10 mouse cellular contexts compared by ENCODE assay signal in genomic region chr16:41551851-41552262, GRCm38 (mm10).
DNase-seq lines count a peak whose midpoint lies in the region; ATAC-seq and TF ChIP-seq lines count a peak whose summit lies in the region.
"Had no signal": no experiment of that assay in that cellular context is flagged by ENCODE, and none has a peak within 500 bp of the region (broad histone marks: within the 10 kb centered on the region; RNA-seq: fewer than 3 reads in every experiment).

No protein-coding gene starts in this region.

- peak overlapping the region; percentile 58 for H3K27ac ChIP-seq in left cerebral cortex, adult 2 months
- H3K27ac ChIP-seq in forebrain, embryonic 14.5 days (ENCODE audit: low read depth, low read length), result 0 out of 2 replicates have a peak overlapping the region, but pooled peaks have one; percentile 10
- peak overlapping the region; percentile 70 for H3K27ac ChIP-seq in neural tube, embryonic 13.5 days (replicated peaks)

- peak; percentile 91 for ATAC-seq in forebrain, embryonic 14.5 days
- peak; percentile 94 for ATAC-seq in neural tube, embryonic 13.5 days (ENCODE audit: low read depth)

- H3K4me3 ChIP-seq in left cerebral cortex, adult 2 months, result no peak overlapping the region
- no peak overlapping the region for H3K4me3 ChIP-seq in forebrain, embryonic 14.5 days (ENCODE audit: low read depth, low read length)
- no peak overlapping the region for H3K4me3 ChIP-seq in neural tube, embryonic 13.5 days
- H3K4me3 ChIP-seq: megakaryocyte, embryonic 14.5 days had no signal

- intact Hi-C loops in left cerebral cortex, adult 2 months (cut with DNase I), result no loop called here
- intact Hi-C loops in left cerebral cortex, postnatal 36 days (cut with DNase I), result no loop called here

- no peak overlapping the region for H3K9ac ChIP-seq in forebrain, embryonic 14.5 days (ENCODE audit: low read length)
- H3K9ac ChIP-seq in neural tube, embryonic 13.5 days, result no peak overlapping the region

- H3K4me1 ChIP-seq in forebrain, embryonic 14.5 days (ENCODE audit: control insufficient read depth, insufficient read depth, low read length), result peaks cover 15% of the 10 kb centered on the region
- H3K4me1 ChIP-seq in neural tube, embryonic 13.5 days (replicated peaks), result peaks cover 23% of the 10 kb centered on the region
- H3K4me1 ChIP-seq: megakaryocyte, embryonic 14.5 days had no signal

- no peaks in the 10 kb centered on the region for H3K36me3 ChIP-seq in forebrain, embryonic 14.5 days (ENCODE audit: control insufficient read depth, insufficient read depth, low read length)
- H3K36me3 ChIP-seq in neural tube, embryonic 13.5 days, result no peaks in the 10 kb centered on the region

- H3K9me3 ChIP-seq in forebrain, embryonic 14.5 days (replicated peaks; ENCODE audit: control insufficient read depth, low read length), result no peaks in the 10 kb centered on the region
- H3K9me3 ChIP-seq in neural tube, embryonic 13.5 days, result no peaks in the 10 kb centered on the region
- H3K9me3 ChIP-seq: megakaryocyte, embryonic 14.5 days had no signal

- H3K27me3 ChIP-seq in forebrain, embryonic 14.5 days (replicated peaks; ENCODE audit: control insufficient read depth, insufficient read depth, low read length), result no peaks in the 10 kb centered on the region
- H3K27me3 ChIP-seq in neural tube, embryonic 13.5 days, result no peaks in the 10 kb centered on the region
- H3K27me3 ChIP-seq: megakaryocyte, embryonic 14.5 days had no signal

- TF ChIP-seq CTCF in left cerebral cortex, adult 2 months (IDR thresholded peaks at IDR 0.05), result no peak

- peak in 1 of 2 experiments; percentile 49 for DNase-seq in left cerebral cortex, adult 2 months (ENCODE audit: extremely low spot score in 1 of 2, low spot score in 2 of 2)
- no peak for DNase-seq in left cerebral cortex, postnatal 36 days (ENCODE audit: low spot score in 2 of 2)
- peak; percentile 84 for DNase-seq in forebrain, embryonic 14.5 days (ENCODE audit: low spot score)
- DNase-seq in layer of hippocampus, postnatal 14 days (ENCODE audit: low spot score in 2 of 2), result peak; percentile 29 to 79
- no peak for DNase-seq in kidney, postnatal 36 days
- DNase-seq in thymus, postnatal 10 days (ENCODE audit: low spot score in 2 of 2), result no peak
- DNase-seq in adrenal gland, adult 2 months, result no peak
- DNase-seq: cerebellum, adult 9-10 months had no signal

- WGBS in forebrain, embryonic 14.5 days, result 0% methylated on average over 3 of the region's 3 CpGs
- 4% methylated on average over 3 of the region's 3 CpGs for WGBS in neural tube, embryonic 13.5 days

- no peak overlapping the region for H3K4me2 ChIP-seq in forebrain, embryonic 14.5 days (ENCODE audit: low read length)
- peak overlapping the region; percentile 4; the same call in 1 of the 2 replicates for H3K4me2 ChIP-seq in neural tube, embryonic 13.5 days

Comparison
In these comparisons a context has a peak if more than half of its experiments do, and no peak if none do; other contexts are left out.
1. DNase-seq: peak in forebrain, embryonic 14.5 days (single experiment) and layer of hippocampus, postnatal 14 days (2 of 2); none in left cerebral cortex, postnatal 36 days (0 of 2), kidney, postnatal 36 days (0 of 2), thymus, postnatal 10 days (0 of 2) and adrenal gland, adult 2 months (single experiment).
2. H3K27ac ChIP-seq: peak in every context shown above with its lines; median percentile 70 in neural tube, embryonic 13.5 days; 58 in left cerebral cortex, adult 2 months; 10 in forebrain, embryonic 14.5 days.